Mouse (Mus musculus) stomach, embryonic 14.5 days (tissue): Measurements from ENCODE around the gene Nrn1l. TPM values are rescaled to one million over a fixed set of nuclear protein-coding genes. Genes with fewer than 3 reads are reported as not detected.

Source experiments
- ATAC-seq: fragments of 200-750 bp; cut with Nextera tagmentation; 2 replicates; pipeline ENCODE4 v1.8.0; 2017; ENCODE audit warnings: low read depth, moderate TSS enrichment; ENCODE audit not compliant: insufficient number of reproducible peaks, insufficient read depth, low FRiP score
- H3K27ac ChIP-seq: fragments of 300-500 bp; sonication (generic); 2 replicates; pipeline ENCODE4 v1.5.1; 2014; ENCODE audit warnings: mild to moderate bottlenecking, low read length, moderate library complexity, mixed read lengths
- H3K27me3 ChIP-seq: fragments of 300-500 bp; sonication (generic); 2 replicates; pipeline ENCODE4 v1.6.1; 2014; ENCODE audit warnings: low read length, control low read depth, mixed read lengths; ENCODE audit not compliant: control insufficient read depth, insufficient read depth
- H3K36me3 ChIP-seq: fragments of 300-500 bp; sonication (generic); 2 replicates; pipeline ENCODE4 v1.6.1; 2014; ENCODE audit warnings: mild to moderate bottlenecking, control low read depth, low read length, moderate library complexity, mixed read lengths; ENCODE audit not compliant: control insufficient read depth, insufficient read depth
- H3K4me1 ChIP-seq: fragments of 300-500 bp; sonication (generic); 2 replicates; pipeline ENCODE4 v1.6.1; 2014; ENCODE audit warnings: low read length, control low read depth, mixed read lengths; ENCODE audit not compliant: control insufficient read depth, insufficient read depth
- H3K4me2 ChIP-seq: fragments of 300-500 bp; sonication (generic); replicated peaks from 2 replicates; pipeline ENCODE4 v1.6.1; 2014; ENCODE audit warnings: low read depth, low read length, control low read depth
- H3K4me3 ChIP-seq: fragments of 300-500 bp; sonication (generic); 2 replicates; pipeline ENCODE4 v1.5.1; 2014; ENCODE audit warnings: low read depth, low read length, control low read depth
- H3K9ac ChIP-seq: fragments of 300-500 bp; sonication (generic); replicated peaks from 2 replicates; pipeline ENCODE4 v1.6.1; 2014; ENCODE audit warnings: low read depth, mild to moderate bottlenecking, control low read depth, low read length, moderate library complexity, mixed read lengths
- H3K9me3 ChIP-seq: fragments of 300-500 bp; sonication (generic); 2 replicates; pipeline ENCODE4 v1.6.1; 2016; ENCODE audit warnings: low read depth, low read length, control low read depth; ENCODE audit not compliant: control insufficient read depth
- WGBS: fragments of 180-500 bp; shearing (Covaris S2); extraction: QIAGEN DNeasy Blood & Tissue Kit; methylation state at CpG from one replicate; pipeline ENCODE4 v1.1.7; 2014; 5-methylcytosine and 5-hydroxymethylcytosine counted together
- polyA plus RNA-seq: library from polyadenylated mRNA; unstranded; fragments of >200 nt; fragmentation: Nextera tagmentation; extraction: Ambion mirVana; gene quantifications from 2 replicates; pipeline ENCODE4 v1.2.1, GENCODE M21; 2014

Gene Nrn1l
- polyA plus RNA-seq, 1 experiment from 2014 or later, result 0.90 TPM

GRCm38 (mm10) chr8:105854715-105855216 lies 38.6 kb upstream of the Nrn1l start, which contains the start of gene Thap11:
TSS of gene Thap11 (plus strand) at chr8:105855132.
- Histone ChIP-seq H3K36me3 (peaks cover 4% of the 10 kb centered on the region), H3K27me3 (no peaks in the 10 kb centered on the region), H3K4me3 (peak within 1 kb of the TSS; percentile 67), H3K27ac (peak within 1 kb of the TSS; percentile 87), H3K4me1 (peaks cover 25% of the 10 kb centered on the region), H3K9me3 (no peaks in the 10 kb centered on the region), H3K9ac (peak within 1 kb of the TSS; percentile 77), H3K4me2 (peak within 1 kb of the TSS; percentile 98)
- peak; percentile 90 for ATAC-seq
- under 1% methylated on average over 43 of the region's 43 CpGs for WGBS

- WGBS, result under 1% methylated on average over 71 of the region's 71 CpGs
- H3K36me3 ChIP-seq, result peaks cover 4% of the 10 kb centered on the region
- peak overlapping the region; percentile 67 for H3K4me3 ChIP-seq
- no peaks in the 10 kb centered on the region for H3K9me3 ChIP-seq
- peaks cover 24% of the 10 kb centered on the region for H3K4me1 ChIP-seq
- no peak for ATAC-seq
- peak overlapping the region; percentile 77 for H3K9ac ChIP-seq
- H3K27ac ChIP-seq, result peak overlapping the region; percentile 87
- H3K4me2 ChIP-seq, result peak overlapping the region; percentile 98
- no peaks in the 10 kb centered on the region for H3K27me3 ChIP-seq
These were observed 37.9 kb upstream of the Nrn1l start for GRCm38 (mm10) chr8:105855248-105856167.

- WGBS, result 15% methylated on average over 15 of the region's 15 CpGs
- H3K4me3 ChIP-seq, result peak overlapping the region; percentile 67
- H3K4me2 ChIP-seq, result peak overlapping the region; percentile 98
- no peaks in the 10 kb centered on the region for H3K27me3 ChIP-seq
- ATAC-seq, result no peak
- H3K4me1 ChIP-seq, result peaks cover 20% of the 10 kb centered on the region
- peak overlapping the region; percentile 87 for H3K27ac ChIP-seq
- peak overlapping the region; percentile 77 for H3K9ac ChIP-seq
- H3K9me3 ChIP-seq, result no peaks in the 10 kb centered on the region
- peaks cover 4% of the 10 kb centered on the region for H3K36me3 ChIP-seq
These were observed 37.1 kb upstream of the Nrn1l start for GRCm38 (mm10) chr8:105856168-105856835.

DNA sequence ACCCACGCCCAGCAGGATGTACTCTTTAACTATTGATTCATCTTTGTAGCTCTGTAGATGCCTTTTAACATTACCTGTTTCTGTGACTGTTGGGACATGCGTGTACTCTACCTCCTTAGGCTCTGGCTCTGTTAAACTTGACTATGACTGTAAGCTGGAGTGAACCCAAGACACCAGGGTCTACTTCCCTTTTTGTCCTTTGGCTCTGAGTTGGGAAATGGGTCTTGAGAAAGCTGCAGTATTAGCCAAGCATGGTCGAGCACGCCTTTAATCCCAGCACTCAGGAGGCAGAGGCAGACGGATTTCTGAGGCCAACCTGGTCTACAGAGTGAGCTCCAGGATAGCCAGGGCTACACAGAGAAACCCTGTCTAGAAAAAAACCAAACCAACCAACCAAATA lies 34.9 kb upstream of the Nrn1l start:
- Histone ChIP-seq H3K9ac (no peak overlapping the region), H3K27me3 (no peaks in the 10 kb centered on the region), H3K4me1 (peaks cover 29% of the 10 kb centered on the region), H3K4me2 (no peak overlapping the region), H3K9me3 (no peaks in the 10 kb centered on the region), H3K27ac (no peak overlapping the region), H3K4me3 (no peak overlapping the region), H3K36me3 (peaks cover 4% of the 10 kb centered on the region)
- ATAC-seq, result no peak
- WGBS, result 83% methylated on average over 5 of the region's 5 CpGs

GRCm38 (mm10) chr8:105859314-105859713 lies 34.1 kb upstream of the Nrn1l start:
- Histone ChIP-seq H3K9ac (no peak overlapping the region), H3K27me3 (no peaks in the 10 kb centered on the region), H3K27ac (peak overlapping the region; percentile 64; the same call in 1 of the 2 replicates), H3K36me3 (peaks cover 4% of the 10 kb centered on the region), H3K4me3 (0 out of 2 replicates have a peak overlapping the region, but pooled peaks have one; percentile 92), H3K4me2 (peak overlapping the region; percentile 33), H3K9me3 (no peaks in the 10 kb centered on the region), H3K4me1 (peaks cover 29% of the 10 kb centered on the region)
- no peak for ATAC-seq
- 55% methylated on average over 5 of the region's 5 CpGs for WGBS

DNA sequence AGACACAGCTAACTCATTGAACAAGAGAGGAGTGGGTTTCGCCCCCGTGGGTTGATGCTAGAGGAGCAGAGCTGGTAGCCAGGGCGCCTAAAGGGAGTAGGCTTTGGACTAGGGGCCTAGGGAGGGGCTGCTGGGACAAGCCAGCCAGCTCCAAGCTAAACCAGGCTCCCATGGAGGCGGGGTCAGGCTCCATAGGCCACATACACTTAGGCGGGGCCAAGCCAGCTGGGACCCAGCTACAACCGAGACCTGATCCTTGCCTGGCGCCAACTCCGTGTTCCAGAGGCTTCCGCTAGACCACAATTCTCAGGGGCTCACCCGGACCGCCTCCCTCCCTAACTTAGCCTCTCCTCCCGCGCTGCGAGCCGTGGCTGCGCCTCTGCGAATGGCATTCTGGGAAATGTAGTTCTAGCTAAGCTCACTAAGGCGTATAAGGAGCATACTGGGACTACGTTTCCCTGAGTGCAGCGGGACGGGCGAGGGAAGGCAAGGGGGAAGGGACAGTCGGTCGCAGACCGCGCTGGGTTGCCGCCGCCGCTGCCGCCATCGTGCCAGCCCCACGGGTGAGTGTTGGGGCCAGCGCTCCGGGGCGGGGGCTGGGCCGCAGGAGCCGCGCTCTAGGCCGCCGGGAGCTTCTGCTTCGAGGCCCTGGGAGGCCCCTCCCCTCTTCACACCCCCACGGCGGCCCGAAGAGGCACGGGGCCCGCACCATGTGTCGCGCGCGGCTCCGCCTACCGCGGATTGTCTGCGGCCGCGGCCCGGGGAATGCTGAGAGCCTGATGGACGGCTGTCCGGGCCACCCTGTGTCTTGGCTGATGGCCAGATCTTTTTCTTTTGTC lies 33.0 kb upstream of the Nrn1l start, which contains the start of gene Nutf2:
Gene Nutf2 (plus strand): TSS at position 438 of the 839 bp plus-strand sequence.
- ATAC-seq, result peak; percentile 98
- Histone ChIP-seq H3K9ac (peak within 1 kb of the TSS; percentile 93), H3K27me3 (no peaks in the 10 kb centered on the region), H3K4me1 (peaks cover 29% of the 10 kb centered on the region), H3K9me3 (no peaks in the 10 kb centered on the region), H3K4me2 (peak within 1 kb of the TSS; percentile 57), H3K27ac (peak within 1 kb of the TSS; percentile 93), H3K36me3 (peaks cover 4% of the 10 kb centered on the region), H3K4me3 (peak within 1 kb of the TSS; percentile 92)
- WGBS, result under 1% methylated on average over 58 of the region's 59 CpGs

DNA sequence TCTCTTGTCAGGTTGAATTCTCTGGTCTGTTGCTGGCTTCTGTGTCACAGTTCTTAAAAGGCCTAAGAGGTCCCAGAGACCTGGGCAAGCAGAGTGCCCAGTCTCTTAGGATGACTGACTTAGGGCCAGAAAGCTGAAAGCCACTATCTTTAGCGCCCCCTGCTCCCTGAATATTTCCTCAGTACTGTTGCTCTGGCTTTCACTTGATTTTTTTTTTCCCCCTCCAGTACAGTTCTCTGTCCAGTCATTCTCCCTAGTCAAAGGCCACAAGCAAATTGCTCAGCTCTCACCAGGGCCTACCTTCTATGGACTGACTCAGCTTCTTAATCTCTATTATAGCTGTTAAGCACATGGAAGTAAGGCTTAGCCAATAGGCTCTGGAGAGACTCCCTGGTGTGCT lies 31.4 kb upstream of the Nrn1l start:
- peak overlapping the region; percentile 93 for H3K9ac ChIP-seq

More for the DNA sequence above, 31.4 kb upstream of the Nrn1l start:
- no peak for ATAC-seq
- Histone ChIP-seq H3K4me2 (peak overlapping the region; percentile 57), H3K4me1 (peaks cover 19% of the 10 kb centered on the region; the same call in 1 of the 2 replicates), H3K4me3 (peak overlapping the region; percentile 92), H3K9me3 (no peaks in the 10 kb centered on the region), H3K27ac (no peak overlapping the region), H3K27me3 (no peaks in the 10 kb centered on the region), H3K36me3 (peaks cover 17% of the 10 kb centered on the region)
- 9% methylated on average over 1 of the region's 1 CpGs for WGBS
